Mouse (Mus musculus) MEL (cell line): Measurements from ENCODE around the gene Bscl2. TPM values are rescaled to one million over a fixed set of nuclear protein-coding genes. Genes with fewer than 3 reads are reported as not detected.
A peak's percentile ranks its signal among the peaks of the same experiment; 100 is the strongest.

Source experiments
- DNase-seq: peaks from one replicate; pipeline ENCODE4 v3.0.0; 2011; ENCODE audit warnings: low read depth, low spot score
- H3K27ac ChIP-seq: 2 replicates; pipeline ENCODE4 v1.5.1; 2012; ENCODE audit warnings: low read depth, mild to moderate bottlenecking, control low read depth, low read length, moderate library complexity; ENCODE audit not compliant: control insufficient read depth
- H3K27me3 ChIP-seq, 2 experiments: fragments of 150-350 bp in 1 of 2; sonication (generic) in 1 of 2; 2 replicates each; pipeline ENCODE4 v1.6.1; 2012; ENCODE audit warnings: low read length in 2 of 2, mild to moderate bottlenecking in 2 of 2, improper control_type of control experiment in 1 of 2, moderate library complexity in 1 of 2; ENCODE audit not compliant: insufficient read depth in 2 of 2, control insufficient read depth in 1 of 2
- H3K36me3 ChIP-seq, 2 experiments: 2 replicates each; pipeline ENCODE4 v1.6.1; 2012 to 2014; ENCODE audit warnings: low read length in 2 of 2, improper control_type of control experiment in 1 of 2, inconsistent platforms in 1 of 2, mild to moderate bottlenecking in 1 of 2; ENCODE audit not compliant: insufficient read depth in 2 of 2, control insufficient read depth in 1 of 2
- H3K4me1 ChIP-seq, 2 experiments: fragments of 150-350 bp in 1 of 2; sonication (generic) in 1 of 2; 2 replicates each; pipeline ENCODE4 v1.6.1; 2012; ENCODE audit warnings: low read length in 2 of 2, improper control_type of control experiment in 1 of 2, mild to moderate bottlenecking in 1 of 2; ENCODE audit not compliant: insufficient read depth in 2 of 2, control insufficient read depth in 1 of 2
- H3K4me3 ChIP-seq, 2 experiments: fragments of 150-350 bp in 1 of 2; sonication (generic) in 1 of 2; 2 replicates each; pipeline ENCODE4 v1.5.1; 2012; ENCODE audit warnings: low read depth in 2 of 2, low read length in 2 of 2, mild to moderate bottlenecking in 2 of 2, moderate library complexity in 2 of 2, control low read depth in 1 of 2, improper control_type of control experiment in 1 of 2; ENCODE audit not compliant: control insufficient read depth in 1 of 2, insufficient read depth in 1 of 2
- H3K79me2 ChIP-seq: 2 replicates; pipeline ENCODE4 v1.6.1; 2012; ENCODE audit warnings: mild to moderate bottlenecking, low read length, moderate library complexity; ENCODE audit not compliant: control insufficient read depth, poor library complexity, insufficient read depth
- H3K9ac ChIP-seq: 2 replicates; pipeline ENCODE4 v1.6.1; 2012; ENCODE audit warnings: low read depth, mild to moderate bottlenecking, control low read depth, low read length, moderate library complexity; ENCODE audit not compliant: control insufficient read depth, poor library complexity, severe bottlenecking
- H3K9me3 ChIP-seq: fragments of 150-350 bp; sonication (generic); replicated peaks from 2 replicates; pipeline ENCODE4 v1.6.1; 2012; ENCODE audit warnings: mild to moderate bottlenecking, low read length, improper control_type of control experiment, moderate library complexity; ENCODE audit not compliant: insufficient read depth
- CTCF ChIP-seq, 3 experiments: IDR thresholded peaks in 2 of 3; conservative IDR thresholded peaks in 1 of 3; 2 replicates each; pipeline ENCODE4 v1.5.1; 2011 to 2012; ENCODE audit warnings: low read length in 3 of 3, low read depth in 2 of 3, mild to moderate bottlenecking in 2 of 3, improper control_type of control experiment in 1 of 3, inconsistent platforms in 1 of 3, mixed read lengths in 1 of 3, moderate library complexity in 1 of 3; ENCODE audit not compliant: control insufficient read depth in 1 of 3, insufficient read depth in 1 of 3, poor library complexity in 1 of 3, severe bottlenecking in 1 of 3
- ELF1 ChIP-seq: IDR thresholded peaks from 2 replicates; pipeline ENCODE4 v1.6.1; 2014; ENCODE audit warnings: low read depth, mild to moderate bottlenecking, inconsistent platforms, low read length, improper control_type of control experiment, moderate library complexity
- ETS1 ChIP-seq: IDR thresholded peaks from 2 replicates; pipeline ENCODE4 v1.6.1; 2012; ENCODE audit warnings: low read depth, mild to moderate bottlenecking, inconsistent platforms, low read length, improper control_type of control experiment, moderate library complexity
- GABPA ChIP-seq: IDR thresholded peaks from 2 replicates; pipeline ENCODE4 v1.6.1; 2012; ENCODE audit warnings: low read depth, mild to moderate bottlenecking, inconsistent platforms, low read length, improper control_type of control experiment, moderate library complexity
- GATA1 ChIP-seq: IDR thresholded peaks from 2 replicates; pipeline ENCODE4 v1.6.1; 2011; ENCODE audit warnings: low read depth, low read length, improper control_type of control experiment
- MAZ ChIP-seq: IDR thresholded peaks from 2 replicates; pipeline ENCODE4 v1.6.1; 2012; ENCODE audit warnings: low read depth, mild to moderate bottlenecking, inconsistent platforms, low read length, improper control_type of control experiment
- MXI1 ChIP-seq: IDR thresholded peaks from 2 replicates; pipeline ENCODE4 v1.6.1; 2011; ENCODE audit warnings: mild to moderate bottlenecking, low read depth, low read length, improper control_type of control experiment
- NELFE ChIP-seq: IDR thresholded peaks from 2 replicates; pipeline ENCODE4 v1.6.1; 2011; ENCODE audit warnings: low read depth, low read length, improper control_type of control experiment
- POLR2A ChIP-seq, 2 experiments: IDR thresholded peaks; 2 replicates each; pipeline ENCODE4 v1.6.1; 2011 to 2012; ENCODE audit warnings: low read length in 2 of 2, mild to moderate bottlenecking in 2 of 2, control low read depth in 1 of 2, improper control_type of control experiment in 1 of 2, low read depth in 1 of 2, moderate library complexity in 1 of 2; ENCODE audit not compliant: control insufficient read depth in 1 of 2, insufficient read depth in 1 of 2, poor library complexity in 1 of 2
- POLR2AphosphoS2 ChIP-seq: IDR thresholded peaks from 2 replicates; pipeline ENCODE4 v1.6.1; 2011; ENCODE audit warnings: low read length, improper control_type of control experiment
- SIN3A ChIP-seq: IDR thresholded peaks from 2 replicates; pipeline ENCODE4 v1.6.1; 2012; ENCODE audit warnings: low read length, improper control_type of control experiment, inconsistent platforms
- TCF12 ChIP-seq: IDR thresholded peaks from 2 replicates; pipeline ENCODE4 v1.6.1; 2014; ENCODE audit warnings: low read depth, mild to moderate bottlenecking, inconsistent platforms, low read length, improper control_type of control experiment, moderate library complexity
- USF1 ChIP-seq: IDR thresholded peaks from 2 replicates; pipeline ENCODE4 v1.6.1; 2014; ENCODE audit warnings: low read depth, mild to moderate bottlenecking, inconsistent platforms, low read length, improper control_type of control experiment, moderate library complexity
- ZMIZ1 ChIP-seq: IDR thresholded peaks from 2 replicates; pipeline ENCODE4 v1.6.1; 2012; ENCODE audit warnings: low read depth, mild to moderate bottlenecking, inconsistent platforms, low read length, improper control_type of control experiment, moderate library complexity
- ZNF384 ChIP-seq: IDR thresholded peaks from 2 replicates; pipeline ENCODE4 v1.6.1; 2012; ENCODE audit warnings: low read depth, mild to moderate bottlenecking, inconsistent platforms, low read length, improper control_type of control experiment
- polyA plus RNA-seq, 2 experiments: library from polyadenylated mRNA; stranded (reverse) in 1 of 2; unstranded in 1 of 2; fragments of >175 nt in 1 of 2; fragments of >200 nt in 1 of 2; gene quantifications; 2 replicates each; pipeline versions ENCODE4 v1.2.1 to v1.2.4; 2012; ENCODE audit warnings: low replicate concordance in 2 of 2, low read depth in 1 of 2; ENCODE audit not compliant: insufficient read length in 2 of 2, insufficient read depth in 1 of 2, missing spikeins in 1 of 2
- total RNA-seq: library from RNA; depleted of rRNA; stranded (reverse); fragments of 300-350 nt; gene quantifications from 2 replicates; pipeline ENCODE4 v1.2.3, GENCODE M21; 2012

The Bscl2 gene
- total and polyA plus RNA-seq, 3 experiments, result 26.0 to 51.3 TPM; not detected in 1

DNA sequence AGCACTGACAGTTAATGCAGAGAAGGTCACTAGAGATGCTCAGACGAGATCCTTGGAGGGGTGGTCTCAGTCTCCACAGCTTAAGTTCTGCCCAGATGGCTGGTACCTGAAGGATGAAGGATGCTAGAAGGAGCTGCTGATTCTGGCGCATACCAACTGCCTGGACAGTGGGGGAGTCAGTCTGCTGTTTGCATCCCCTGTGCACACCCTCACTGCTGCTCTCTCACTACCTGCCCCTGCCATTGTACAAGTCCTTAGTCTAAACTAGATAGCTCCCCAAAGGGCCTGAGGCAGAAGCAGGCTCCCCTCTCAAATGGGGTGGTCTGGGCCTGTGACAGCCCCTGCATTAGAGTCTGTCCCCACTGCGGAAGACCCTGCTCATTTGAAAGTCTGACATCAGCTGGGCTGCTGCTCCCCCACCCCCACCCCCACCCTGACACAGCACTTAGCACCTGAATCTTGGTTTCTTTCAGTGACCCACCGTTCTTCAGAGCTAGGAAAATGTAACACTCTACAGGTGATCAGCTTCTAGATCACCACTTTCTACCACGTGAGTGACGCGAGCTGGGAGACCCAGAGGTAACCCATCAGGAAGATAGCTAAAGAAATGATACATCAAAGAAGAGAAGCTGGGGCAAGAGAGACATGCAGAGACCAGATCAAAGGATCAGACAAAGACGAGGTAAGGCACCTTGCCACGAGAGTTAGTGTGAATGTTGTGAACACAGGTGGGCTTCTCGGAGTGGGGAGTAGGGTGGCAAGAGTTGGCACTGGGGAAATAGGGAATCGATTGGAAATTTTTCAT is 2.0 kb downstream of the Bscl2 start, which contains the start of gene Gng3:
Gene Gng3 (minus strand): TSS at position 92 of the 805 bp plus-strand sequence.
- H3K4me3 ChIP-seq, result peak within 1 kb of the TSS; percentile 77 to 96
- H3K27me3 ChIP-seq, result no peaks in the 10 kb centered on the region
- H3K36me3 ChIP-seq, result peaks cover 2 to 14% of the 10 kb centered on the region in 2 experiments
- DNase-seq, result no peak
- H3K4me1 ChIP-seq, result peaks cover 3 to 17% of the 10 kb centered on the region in 2 experiments
- H3K79me2 ChIP-seq, result no peaks in the 10 kb centered on the region; the same call in 1 of the 2 replicates
- H3K9me3 ChIP-seq, result no peaks in the 10 kb centered on the region
- peak within 1 kb of the TSS; percentile 91 for H3K9ac ChIP-seq
- no peak within 1 kb of the TSS; the same call in 1 of the 2 replicates for H3K27ac ChIP-seq
- TF ChIP-seq GATA1 (no peak), ETS1 (no peak), GABPA (no peak)
- TF ChIP-seq, all 39 proteins: peak for 0

- DNase-seq, result peak; percentile 81
- Histone ChIP-seq H3K79me2 (no peaks in the 10 kb centered on the region; the same call in 1 of the 2 replicates), H3K9ac (peak overlapping the region; percentile 83), H3K4me1 (peaks cover 3 to 17% of the 10 kb centered on the region in 2 experiments), H3K4me3 (peak overlapping the region; percentile 77 to 96), H3K9me3 (no peaks in the 10 kb centered on the region), H3K36me3 (peaks cover 1 to 14% of the 10 kb centered on the region in 2 experiments), H3K27ac (no peak overlapping the region; the same call in 1 of the 2 replicates), H3K27me3 (no peaks in the 10 kb centered on the region)
- TF ChIP-seq ELF1 (peak; percentile 45; the same call in 1 of the 2 replicates), POLR2AphosphoS2 (peak; percentile 60; the same call in 1 of the 2 replicates), ZNF384 (no peak), POLR2A (IDR thresholded peaks at IDR 0.05; ENCODE audit: control insufficient read depth in 1 of 2, insufficient read depth in 1 of 2, low read depth in 1 of 2, low read length in 2 of 2, poor library complexity in 1 of 2) (peak; percentile 61 to 70; a peak in 3 of 4 replicates), USF1 (0 out of 2 replicates have a peak, but pooled peaks have one; percentile 7), TCF12 (0 out of 2 replicates have a peak, but pooled peaks have one; percentile 4), GABPA (no peak), NELFE (peak; percentile 74), CTCF (IDR thresholded peaks at IDR 0.05 in 2 of 3, conservative IDR thresholded peaks at IDR 0.05 in 1 of 3; ENCODE audit: control insufficient read depth in 1 of 3, insufficient read depth in 1 of 3, low read depth in 2 of 3, low read length in 3 of 3, poor library complexity in 1 of 3, severe bottlenecking in 1 of 3) (0 out of 6 replicates have a peak, but pooled peaks of 1 of the 3 experiments have one; percentile 1), MXI1 (peak; percentile 48), MAZ (no peak), ETS1 (0 out of 2 replicates have a peak, but pooled peaks have one; percentile 9), ZMIZ1 (0 out of 2 replicates have a peak, but pooled peaks have one; percentile 55), SIN3A (peak; percentile 57; the same call in 1 of the 2 replicates)
Measured at GRCm38 (mm10) chr19:8839908-8840791, 2.9 kb downstream of the Bscl2 start.
